Mouse (Mus musculus) lung, postnatal 36 days (tissue): ENCODE data around the gene Rnf123.

ENCODE experiments used
- DNase-seq: peaks from one replicate; pipeline ENCODE4 v3.0.0; 2022; ENCODE audit warnings: mixed read lengths

Gene Rnf123

GRCm38 (mm10) chr9:108082988-108083431 is at the start of gene Rnf123:
Gene Rnf123 (minus strand): TSS chr9:108083346.
- DNase-seq, result no peak

- no peak for DNase-seq
These were observed 49.2 kb upstream of the Rnf123 start for GRCm38 (mm10) chr9:108132373-108132772.

- no peak for DNase-seq
These were observed 48.4 kb upstream of the Rnf123 start for GRCm38 (mm10) chr9:108131502-108131901.

DNA sequence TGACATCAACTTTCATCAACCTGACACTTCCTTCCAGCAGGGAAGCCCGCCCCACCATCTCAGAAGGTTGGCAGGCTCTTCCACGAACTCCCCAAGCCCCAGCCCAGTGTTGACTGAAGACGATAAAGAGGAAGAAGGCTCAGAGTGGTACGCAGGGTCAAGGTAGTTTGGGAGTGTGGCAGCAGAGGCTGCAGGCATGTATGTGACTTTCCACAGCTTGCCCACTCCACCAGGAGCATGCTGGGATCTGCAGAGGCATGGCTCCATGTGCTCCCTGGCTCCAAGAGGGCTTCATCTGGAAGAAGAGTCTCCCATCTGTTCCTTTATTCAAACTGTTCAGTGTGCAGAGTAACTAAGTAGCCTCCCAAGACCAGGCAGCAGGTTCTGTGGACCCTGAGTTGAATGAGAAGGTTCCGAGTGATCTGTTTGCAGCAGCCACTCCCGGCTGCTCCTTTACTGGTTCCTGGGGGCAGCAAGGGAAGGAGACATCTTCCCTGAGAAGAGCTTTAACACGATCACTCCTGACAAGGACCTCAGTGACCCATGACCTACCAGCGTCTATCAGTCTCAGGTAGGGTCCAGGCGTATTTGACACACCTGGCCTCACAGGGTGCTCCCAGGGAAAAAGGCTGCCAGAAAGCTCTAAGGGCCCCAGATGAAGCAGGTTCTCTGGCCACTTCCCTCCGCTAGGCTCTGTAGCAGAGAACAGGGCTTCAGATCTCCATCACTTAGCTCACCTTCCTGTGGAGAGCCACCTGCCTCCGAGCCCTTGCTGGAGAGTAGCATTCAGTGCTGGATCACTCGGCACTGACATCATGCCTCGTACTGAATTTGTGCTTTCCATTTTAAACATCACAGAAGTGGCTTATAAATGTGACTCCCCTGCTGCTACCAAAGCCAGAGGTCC is 46.1 kb upstream of the Rnf123 start:
- no peak for DNase-seq

DNA sequence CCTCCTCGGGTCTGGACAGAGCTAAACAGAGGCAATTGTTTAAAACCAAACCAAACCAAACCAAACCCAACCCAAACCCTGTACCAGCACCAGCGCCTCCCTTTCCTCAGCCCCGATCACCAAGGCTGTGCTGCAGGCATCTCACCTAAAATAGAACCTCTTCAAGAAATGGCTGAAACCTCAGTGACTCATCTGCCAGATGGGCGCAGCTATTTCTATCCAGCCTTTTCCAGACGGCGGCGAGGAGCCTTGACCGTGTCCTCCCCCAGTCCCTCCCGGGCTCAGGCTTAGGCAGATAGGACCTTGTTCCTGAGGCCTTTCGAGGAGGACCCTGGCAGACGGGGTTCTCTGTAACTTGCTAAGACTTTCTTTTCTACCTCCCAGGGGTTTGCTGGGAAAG is 45.1 kb upstream of the Rnf123 start:
- DNase-seq, result no peak

DNA sequence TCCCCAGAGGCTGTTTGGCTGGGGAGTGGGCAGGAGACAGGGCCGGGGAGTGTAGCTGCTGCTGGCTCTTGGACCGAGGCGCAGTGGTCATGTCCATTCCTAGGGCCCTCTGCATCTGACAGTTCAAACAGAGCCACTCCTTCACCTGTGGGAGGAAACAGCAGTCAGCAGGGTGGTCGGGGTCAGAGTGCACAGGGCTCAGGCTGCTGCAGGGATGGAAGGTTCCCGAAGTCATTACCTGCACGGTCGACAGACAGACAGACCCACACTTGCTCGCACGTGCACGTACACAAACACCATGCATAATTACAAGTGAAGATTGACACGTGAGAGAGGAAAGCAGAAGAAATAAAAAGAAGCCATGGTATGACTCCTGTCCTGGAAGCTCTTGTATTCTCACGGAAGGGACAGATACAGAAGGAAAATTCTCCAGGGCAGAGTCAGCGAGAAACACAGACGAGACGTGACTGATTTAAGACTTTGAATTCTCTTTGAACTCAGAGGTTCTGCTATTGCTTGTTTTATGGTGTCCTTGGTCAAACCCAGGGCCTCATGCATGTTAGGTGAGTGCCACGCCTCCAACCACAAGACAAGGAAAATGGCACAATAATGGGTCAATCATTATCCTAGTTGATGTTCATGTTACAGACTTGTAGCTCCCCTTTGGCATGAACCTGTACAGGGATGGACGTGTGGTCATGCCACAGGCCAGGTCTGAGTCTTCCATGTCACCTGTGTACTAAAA is 43.5 kb upstream of the Rnf123 start:
- DNase-seq, result no peak

- DNase-seq, result no peak
These were observed 42.6 kb upstream of the Rnf123 start for GRCm38 (mm10) chr9:108125731-108126130.

GRCm38 (mm10) chr9:108123916-108124315 is 40.8 kb upstream of the Rnf123 start:
- no peak for DNase-seq

DNA sequence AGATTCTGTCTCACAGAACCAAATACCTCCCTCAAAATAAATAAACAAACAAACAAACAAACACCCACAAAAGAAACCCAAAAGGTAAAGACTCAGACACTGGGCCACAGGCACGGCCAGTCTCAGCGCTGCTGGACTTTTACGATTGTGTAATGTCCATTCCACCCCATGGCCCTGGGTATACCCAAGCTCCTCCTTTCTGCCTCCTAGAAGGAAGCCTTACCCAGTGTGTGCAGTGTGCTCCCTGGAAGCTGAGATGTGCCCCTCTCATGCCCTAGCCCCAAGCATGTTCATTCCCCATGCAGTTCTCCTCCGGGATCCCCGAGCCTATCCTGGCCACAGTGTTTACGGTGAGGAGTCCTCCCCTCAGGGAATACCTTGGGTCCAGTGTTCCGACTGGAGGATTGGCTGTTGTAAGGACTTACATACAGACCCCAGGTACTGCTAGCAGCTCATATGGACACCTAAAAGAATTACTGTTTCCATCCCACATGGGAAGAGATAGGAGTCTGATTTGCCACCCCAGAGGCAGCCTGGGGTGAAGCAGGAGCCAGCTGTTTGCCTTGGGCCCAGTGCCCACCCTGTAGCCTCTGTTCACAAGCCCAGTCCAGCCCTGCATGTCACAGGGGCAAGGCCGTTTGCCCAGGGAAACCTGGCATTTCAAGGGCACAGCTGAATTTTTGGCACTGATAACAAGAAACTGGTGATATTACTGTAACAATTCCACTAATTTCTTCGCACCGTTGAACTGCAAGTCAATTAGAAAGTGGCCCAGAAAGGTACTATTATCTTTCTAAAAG is 38.2 kb upstream of the Rnf123 start:
- DNase-seq, result no peak

GRCm38 (mm10) chr9:108120671-108121070 is 37.5 kb upstream of the Rnf123 start:
- peak; percentile 73 for DNase-seq

DNA sequence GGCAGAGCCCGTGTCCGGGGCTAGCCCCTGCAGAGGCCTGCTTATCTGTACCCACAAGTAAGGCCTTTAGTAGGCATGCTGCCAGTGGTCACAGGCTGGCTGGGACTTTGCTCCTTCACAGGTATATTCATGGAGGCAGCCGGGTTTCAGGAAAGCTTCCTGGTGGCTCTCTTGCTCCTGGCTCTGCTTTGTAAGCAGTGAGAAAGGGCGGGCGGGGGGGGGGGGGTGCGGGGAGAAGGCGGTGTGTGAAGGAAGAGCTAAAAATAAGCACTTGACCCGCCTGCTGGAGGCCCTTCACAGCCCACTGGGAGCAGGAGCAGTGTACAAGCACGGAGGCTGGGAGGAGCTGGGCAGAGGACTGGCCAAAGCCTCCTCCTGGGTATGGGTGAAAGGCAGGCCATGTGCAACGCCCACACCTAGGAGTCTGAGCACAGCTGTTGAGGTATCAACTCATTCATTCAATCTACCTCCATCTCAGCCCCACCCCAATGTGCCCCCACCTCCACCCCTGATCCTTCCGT is 36.8 kb upstream of the Rnf123 start:
- peak; percentile 71 for DNase-seq

DNA sequence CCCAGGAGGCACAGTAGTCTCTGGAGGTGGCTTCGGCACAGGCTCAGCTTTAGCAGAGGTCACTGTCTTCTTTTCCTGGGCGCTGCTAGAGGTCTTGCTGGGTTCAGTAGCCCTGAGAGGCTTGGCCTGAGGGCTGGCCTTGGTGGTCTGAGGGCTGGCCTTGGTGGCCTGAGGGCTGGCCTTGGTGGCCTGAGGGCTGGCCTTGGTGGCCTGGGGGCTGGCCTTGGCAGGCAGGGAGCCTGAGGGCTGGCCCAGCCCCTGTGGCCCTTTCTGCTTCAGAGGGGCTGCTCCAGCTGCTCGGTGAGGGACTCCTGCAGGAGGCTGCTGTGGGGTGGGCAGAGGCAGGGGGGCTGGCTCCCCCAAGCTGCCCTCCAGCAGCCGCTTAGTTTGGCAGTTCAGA is 34.0 kb upstream of the Rnf123 start:
- DNase-seq, result no peak

- DNase-seq, result no peak
These were observed 32.3 kb upstream of the Rnf123 start for GRCm38 (mm10) chr9:108115290-108116077.

DNA sequence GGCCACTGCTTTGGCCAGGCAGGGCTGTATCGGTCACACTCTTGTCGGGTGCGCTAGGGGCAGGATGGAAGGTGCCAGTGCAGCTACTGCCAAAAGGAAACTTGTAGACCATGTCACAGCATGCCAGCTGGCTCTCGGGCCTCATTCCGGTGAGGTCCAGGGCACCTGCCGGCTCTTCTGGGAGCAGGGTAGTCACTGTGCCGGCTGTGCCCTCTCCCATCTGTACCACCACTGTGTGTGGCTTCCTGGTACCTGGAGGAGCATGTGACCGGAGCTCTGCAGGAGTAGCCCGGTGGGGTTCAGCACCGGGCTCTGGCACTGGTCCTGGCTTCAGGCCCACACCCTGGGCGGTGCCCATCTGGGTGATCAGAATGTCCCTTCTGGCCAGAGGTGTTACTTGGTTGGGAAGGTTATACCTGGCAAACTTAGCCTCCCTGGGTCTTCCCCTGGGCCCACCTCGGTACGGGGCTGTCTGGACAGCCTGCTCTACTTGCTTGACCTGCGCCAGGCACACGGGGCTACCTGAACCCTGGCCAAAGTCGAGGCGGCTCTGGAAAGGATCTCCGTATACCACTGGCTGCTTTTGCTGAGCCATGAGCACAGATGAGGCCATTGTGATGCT is 29.7 kb upstream of the Rnf123 start:
- no peak for DNase-seq

DNA sequence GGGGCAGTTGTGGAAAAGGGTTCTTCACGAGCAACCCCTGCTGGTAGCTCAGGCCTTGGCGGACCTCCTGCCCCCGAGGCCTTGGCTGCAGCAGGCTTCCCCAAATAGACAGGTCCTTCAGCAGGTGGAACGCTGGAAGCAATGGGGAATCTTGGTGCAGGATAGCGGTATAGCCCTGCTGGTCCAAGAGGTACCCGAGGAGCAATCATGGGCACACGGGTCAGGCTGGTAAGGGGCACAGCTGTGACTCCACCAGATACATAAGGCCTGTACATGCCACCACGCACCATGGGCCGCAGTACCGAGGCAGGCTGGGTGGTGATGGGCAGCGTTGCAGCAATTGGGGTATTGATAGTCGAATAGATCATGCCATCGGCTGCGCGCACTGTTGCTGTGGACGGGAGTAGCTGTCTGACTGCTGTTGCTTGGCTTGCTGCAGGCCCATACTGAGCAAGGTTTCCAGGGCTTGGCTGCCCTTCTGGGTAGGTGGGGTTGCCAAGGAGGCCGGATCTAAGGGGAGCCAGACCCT is 28.5 kb upstream of the Rnf123 start:
- no peak for DNase-seq

- DNase-seq, result no peak
These were observed 28.0 kb upstream of the Rnf123 start for GRCm38 (mm10) chr9:108111101-108111592.

- DNase-seq, result no peak
These were observed 27.0 kb upstream of the Rnf123 start for GRCm38 (mm10) chr9:108110160-108110559.

DNA sequence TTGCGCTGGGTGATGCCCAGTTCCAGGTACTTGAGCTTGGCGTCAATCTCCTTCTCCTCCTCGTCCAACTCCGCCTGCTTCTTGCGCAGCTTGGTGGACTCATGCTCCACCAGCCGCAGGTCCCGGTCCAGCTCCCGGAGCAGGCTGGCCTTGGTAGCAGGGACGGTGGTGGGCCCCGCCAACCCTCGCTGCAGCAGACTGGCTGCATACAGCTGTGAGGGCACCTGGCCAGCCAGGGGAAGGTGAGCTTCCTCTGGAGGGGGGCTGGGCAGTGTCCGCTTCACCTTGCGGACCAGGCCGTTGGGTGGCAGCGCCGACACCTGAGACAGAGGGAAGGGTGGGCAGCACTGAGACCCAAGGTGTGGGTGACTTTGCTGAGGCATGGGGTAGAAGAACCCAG is 24.7 kb upstream of the Rnf123 start:
- no peak for DNase-seq

DNA sequence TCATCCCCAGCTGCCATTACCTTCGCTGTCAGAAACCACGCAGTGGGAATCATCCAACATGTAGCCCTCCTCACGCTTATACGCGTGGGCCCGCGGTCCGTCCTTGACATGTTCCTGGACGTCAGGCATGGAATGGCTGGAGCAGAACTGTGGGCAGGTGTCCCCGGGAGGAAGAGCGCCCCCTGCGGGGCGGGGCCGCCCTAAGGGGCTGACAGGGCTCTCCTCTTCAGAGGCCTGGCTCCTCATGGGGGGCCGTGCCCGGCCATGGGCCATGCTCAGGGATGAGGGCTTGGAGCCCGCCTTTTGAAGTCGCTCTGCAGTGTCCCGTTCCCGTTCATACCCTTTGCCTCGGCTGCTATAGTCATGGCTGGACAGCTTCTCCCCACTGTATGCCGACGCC is 22.9 kb upstream of the Rnf123 start:
- DNase-seq, result no peak

GRCm38 (mm10) chr9:108105549-108105863 is 22.4 kb upstream of the Rnf123 start:
- no peak for DNase-seq
